ENCODE assay signal across 8 mouse cellular contexts in genomic region chr8:120288122-120288908, GRCm38 (mm10).
DNase-seq lines count a peak whose midpoint lies in the region; ATAC-seq lines count a peak whose summit lies in the region.

No protein-coding gene starts in this region.

- H3K27ac ChIP-seq in forebrain, embryonic 11.5 days (ENCODE audit: low read depth, low read length) = no peak overlapping the region

- H3K4me3 ChIP-seq in forebrain, embryonic 11.5 days (ENCODE audit: low read depth, low read length) = no peak overlapping the region

- no peaks in the 10 kb centered on the region for H3K36me3 ChIP-seq in forebrain, embryonic 11.5 days (ENCODE audit: control insufficient read depth, insufficient read depth, low read length)

- no peak overlapping the region for H3K9ac ChIP-seq in forebrain, embryonic 11.5 days (ENCODE audit: low read length)

- intact Hi-C loops in left cerebral cortex, postnatal 36 days (cut with DNase I) = loop anchor here (2.0 to 5.0 kb wide), 2 partner anchors 30 to 309 kb away; no protein-coding TSS in a partner anchor

- peak; percentile 57 for DNase-seq in kidney, adult 18-20 months
- DNase-seq in kidney, adult 11 months = no peak
- peak; percentile 75 for DNase-seq in c-Kit-negative CD71-positive TER-119-positive erythroid progenitor cells, embryonic 14.5 days (ENCODE audit: low read depth, low spot score)
- DNase-seq in forebrain, embryonic 11.5 days (ENCODE audit: low spot score) = peak; percentile 75
- peak; percentile 56 to 60 for DNase-seq in left cerebral cortex, postnatal 36 days (ENCODE audit: low spot score in 2 of 2)
- DNase-seq in mesoderm, embryonic 11.5 days (ENCODE audit: low read depth, low spot score) = peak; percentile 78
- peak; percentile 82 for DNase-seq in testis, postnatal 10 days (ENCODE audit: low spot score)

- ATAC-seq in forebrain, embryonic 11.5 days (replicated peaks; ENCODE audit: low FRiP score) = peak; percentile 39; the same call in 1 of the 2 replicates
- peak; percentile 48 to 50; a peak in 3 of 4 replicates for ATAC-seq in hematopoietic stem cell, adult 5-6 weeks (replicated peaks in 1 of 2; ENCODE audit: insufficient read depth in 1 of 2, low FRiP score in 2 of 2, low TSS enrichment in 1 of 2, low read depth in 1 of 2, poor library complexity in 2 of 2, severe bottlenecking in 2 of 2)

- H3K9me3 ChIP-seq in forebrain, embryonic 11.5 days (ENCODE audit: control insufficient read depth, low read length) = no peaks in the 10 kb centered on the region

- H3K4me1 ChIP-seq in forebrain, embryonic 11.5 days (replicated peaks; ENCODE audit: control insufficient read depth, insufficient read depth, low read length) = peaks cover 37% of the 10 kb centered on the region

- H3K4me2 ChIP-seq in forebrain, embryonic 11.5 days (ENCODE audit: low read depth, low read length, severe bottlenecking) = no peak overlapping the region

- no peaks in the 10 kb centered on the region for H3K27me3 ChIP-seq in forebrain, embryonic 11.5 days (ENCODE audit: control insufficient read depth, insufficient read depth, low read length)

- 42% methylated on average over 21 of the region's 21 CpGs for WGBS in forebrain, embryonic 11.5 days
